Mouse (Mus musculus) ES-Bruce4 (cell line): ENCODE measurements around the gene Skp2. TPM values are rescaled to one million over a fixed set of nuclear protein-coding genes. Genes with fewer than 3 reads are reported as not detected.

Experiments used
- H3K27ac ChIP-seq: 2 replicates; pipeline ENCODE4 v1.5.1; 2012; ENCODE audit warnings: low read length, inconsistent platforms; ENCODE audit not compliant: insufficient read depth
- H3K27me3 ChIP-seq: 2 replicates; pipeline ENCODE4 v1.6.1; 2012; ENCODE audit warnings: mild to moderate bottlenecking, low read length, inconsistent platforms; ENCODE audit not compliant: control insufficient read depth, poor library complexity, insufficient read depth, severe bottlenecking
- H3K36me3 ChIP-seq: 2 replicates; pipeline ENCODE4 v1.6.1; 2012; ENCODE audit warnings: inconsistent platforms, mild to moderate bottlenecking, low read length, moderate library complexity; ENCODE audit not compliant: control insufficient read depth, poor library complexity, insufficient read depth, severe bottlenecking
- H3K4me1 ChIP-seq: one replicate; pipeline ENCODE4 v1.8.1; 2011; ENCODE audit warnings: low read length; ENCODE audit not compliant: control insufficient read depth, insufficient read depth
- H3K4me3 ChIP-seq: 2 replicates; pipeline ENCODE4 v1.5.1; 2011; ENCODE audit warnings: low read depth, mild to moderate bottlenecking, low read length
- H3K9ac ChIP-seq: 2 replicates; pipeline ENCODE4 v1.6.1; 2012; ENCODE audit warnings: low read depth, mild to moderate bottlenecking, inconsistent platforms; ENCODE audit not compliant: poor library complexity, severe bottlenecking
- H3K9me3 ChIP-seq: replicated peaks from 2 replicates; pipeline ENCODE4 v1.6.1; 2012; ENCODE audit warnings: mild to moderate bottlenecking, low read length, inconsistent platforms; ENCODE audit not compliant: control insufficient read depth, poor library complexity, insufficient read depth, severe bottlenecking
- CTCF ChIP-seq: IDR thresholded peaks from one replicate; pipeline ENCODE4 v1.8.1; 2011; ENCODE audit warnings: low read depth, low read length
- EP300 ChIP-seq: IDR thresholded peaks from 2 replicates; pipeline ENCODE4 v1.6.1; 2011; ENCODE audit warnings: low read depth, low read length; ENCODE audit not compliant: insufficient read depth
- POLR2A ChIP-seq: IDR thresholded peaks from one replicate; pipeline ENCODE4 v1.8.1; 2011; ENCODE audit warnings: low read length; ENCODE audit not compliant: insufficient read depth
- polyA plus RNA-seq: library from polyadenylated mRNA; stranded (reverse); fragments of >200 nt; gene quantifications from 2 replicates; pipeline ENCODE4 v1.2.4, GENCODE M21; 2011; ENCODE audit warnings: low read depth; ENCODE audit not compliant: missing spikeins, insufficient read depth, insufficient read length

The Skp2 gene
- polyA plus RNA-seq, 1 experiment, result 51.9 TPM

DNA sequence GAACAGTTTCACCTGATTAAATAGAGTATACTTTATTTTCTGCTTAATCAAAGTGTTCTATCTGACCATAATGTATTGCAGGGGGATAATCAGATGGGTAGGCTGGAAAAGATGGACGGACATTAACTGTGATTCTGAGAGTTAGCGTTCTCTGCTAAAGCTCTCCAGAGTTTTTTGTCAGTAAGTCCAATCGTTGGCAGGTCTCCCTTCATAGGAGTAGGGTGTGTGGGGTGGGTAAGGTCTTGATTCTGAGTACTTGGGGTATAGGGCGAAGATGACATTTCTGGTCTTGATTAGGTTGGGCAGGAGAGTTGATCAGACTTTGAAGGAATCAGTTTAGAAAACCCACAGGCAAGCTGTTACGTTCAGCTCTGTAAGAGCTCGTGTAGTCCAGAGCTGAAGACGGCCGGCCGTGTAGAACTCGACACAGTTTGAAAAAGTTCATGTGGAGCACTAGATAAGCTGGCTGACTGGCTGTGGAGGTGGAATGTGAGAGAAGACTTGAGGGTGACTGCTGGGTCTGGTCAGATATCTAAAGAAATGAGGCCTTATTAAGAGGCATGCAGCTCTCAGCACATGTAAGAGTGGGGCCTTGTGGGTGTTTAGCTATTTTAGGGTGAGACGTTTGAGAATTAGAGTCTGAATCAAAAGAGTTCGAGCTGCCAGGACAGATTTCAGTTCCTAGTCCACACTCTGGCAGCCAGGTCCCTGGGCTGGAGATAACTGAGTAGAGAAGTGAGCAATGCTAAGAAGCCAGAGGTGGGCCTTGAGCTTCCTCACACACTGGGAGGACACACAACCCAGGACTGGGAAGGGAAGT is 76.5 kb downstream of the Skp2 start:
- Histone ChIP-seq H3K4me3 (no peak overlapping the region), H3K4me1 (peaks cover 6% of the 10 kb centered on the region), H3K27me3 (no peaks in the 10 kb centered on the region), H3K9me3 (no peaks in the 10 kb centered on the region), H3K9ac (no peak overlapping the region), H3K36me3 (no peaks in the 10 kb centered on the region), H3K27ac (no peak overlapping the region)
- TF ChIP-seq POLR2A, result no peak
- no peak for TF ChIP-seq EP300
- no peak for TF ChIP-seq CTCF

DNA sequence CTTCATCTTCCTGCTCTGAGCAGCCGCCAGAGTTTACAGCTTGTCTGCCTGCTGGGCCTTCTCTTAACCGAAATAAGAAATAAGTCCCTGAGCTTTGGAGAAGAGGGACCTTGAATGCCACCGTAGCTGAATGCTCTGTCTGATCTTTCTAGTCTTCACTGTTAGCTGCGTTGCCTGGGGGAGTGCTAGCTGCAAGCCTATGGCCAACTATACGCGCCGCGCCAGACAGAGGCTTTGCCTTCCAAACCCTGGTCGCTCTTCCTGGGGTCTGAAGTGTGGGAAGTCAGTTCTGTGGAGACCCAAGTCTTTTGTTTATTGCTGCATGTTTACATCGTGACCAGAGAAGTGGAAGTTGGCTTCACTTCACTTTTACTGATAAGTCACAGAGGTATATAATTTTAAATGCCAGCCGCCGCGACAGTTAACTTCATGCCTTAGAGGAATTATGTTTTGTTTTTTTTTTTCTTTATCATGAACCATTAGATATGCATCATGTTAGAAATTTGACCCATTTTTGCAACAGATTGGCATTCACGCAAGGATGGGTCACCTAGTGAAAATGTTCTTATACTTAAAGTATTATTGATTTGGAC is 79.5 kb downstream of the Skp2 start:
- H3K36me3 ChIP-seq, result no peaks in the 10 kb centered on the region
- no peak overlapping the region for H3K27ac ChIP-seq
- H3K4me3 ChIP-seq, result no peak overlapping the region
- H3K27me3 ChIP-seq, result no peaks in the 10 kb centered on the region
- no peak overlapping the region for H3K9ac ChIP-seq
- no peak for TF ChIP-seq CTCF
- TF ChIP-seq POLR2A, result no peak
- no peak for TF ChIP-seq EP300
- H3K9me3 ChIP-seq, result no peaks in the 10 kb centered on the region
- peaks cover 6% of the 10 kb centered on the region for H3K4me1 ChIP-seq

DNA sequence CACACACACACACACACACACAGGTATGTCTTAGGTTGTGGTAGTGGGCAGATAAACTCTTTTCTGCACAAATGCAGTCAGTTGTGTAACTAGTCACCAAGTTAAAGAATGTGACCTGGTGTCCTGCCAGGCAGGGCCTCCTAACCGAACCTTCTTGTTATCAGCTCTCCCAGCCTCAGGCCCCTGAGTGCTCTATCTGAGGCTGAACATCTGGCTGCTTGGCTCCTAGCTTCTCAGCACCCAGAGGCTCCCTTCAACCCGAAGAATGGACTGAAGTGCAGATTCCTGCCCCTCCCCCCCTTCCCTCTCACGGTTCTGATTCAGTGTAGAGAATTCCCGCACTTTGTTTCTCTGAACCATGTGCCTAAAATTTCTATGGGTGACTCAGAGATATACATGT is 80.6 kb downstream of the Skp2 start:
- no peak overlapping the region for H3K4me3 ChIP-seq
- no peaks in the 10 kb centered on the region for H3K9me3 ChIP-seq
- no peaks in the 10 kb centered on the region for H3K27me3 ChIP-seq
- H3K27ac ChIP-seq, result no peak overlapping the region
- no peak overlapping the region for H3K9ac ChIP-seq
- peaks cover 6% of the 10 kb centered on the region for H3K4me1 ChIP-seq
- TF ChIP-seq CTCF (no peak), POLR2A (no peak), EP300 (no peak)
- no peaks in the 10 kb centered on the region for H3K36me3 ChIP-seq

DNA sequence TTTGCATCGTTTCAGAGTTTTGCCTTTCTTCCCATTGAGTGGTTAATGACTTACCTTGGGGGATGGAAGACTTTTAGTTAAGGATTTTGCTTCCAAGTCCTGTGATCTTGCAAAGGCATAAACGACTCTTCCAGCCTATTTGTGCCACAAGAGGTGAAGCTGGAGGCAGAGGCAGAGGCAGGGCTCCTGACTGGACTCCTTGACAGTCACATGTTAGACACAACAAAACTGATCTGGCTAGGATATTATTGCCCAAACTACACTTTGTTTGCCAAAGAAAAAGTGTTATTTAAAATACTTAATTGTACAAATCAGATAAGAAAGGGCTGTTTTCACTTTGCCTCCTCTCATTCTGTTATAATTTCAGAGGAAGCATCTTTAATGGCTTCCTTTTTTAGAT is 81.1 kb downstream of the Skp2 start:
- Histone ChIP-seq H3K4me3 (no peak overlapping the region), H3K9me3 (no peaks in the 10 kb centered on the region), H3K27ac (no peak overlapping the region), H3K4me1 (peaks cover 6% of the 10 kb centered on the region), H3K9ac (no peak overlapping the region), H3K36me3 (no peaks in the 10 kb centered on the region), H3K27me3 (no peaks in the 10 kb centered on the region)
- TF ChIP-seq POLR2A, result no peak
- TF ChIP-seq CTCF, result no peak
- no peak for TF ChIP-seq EP300

DNA sequence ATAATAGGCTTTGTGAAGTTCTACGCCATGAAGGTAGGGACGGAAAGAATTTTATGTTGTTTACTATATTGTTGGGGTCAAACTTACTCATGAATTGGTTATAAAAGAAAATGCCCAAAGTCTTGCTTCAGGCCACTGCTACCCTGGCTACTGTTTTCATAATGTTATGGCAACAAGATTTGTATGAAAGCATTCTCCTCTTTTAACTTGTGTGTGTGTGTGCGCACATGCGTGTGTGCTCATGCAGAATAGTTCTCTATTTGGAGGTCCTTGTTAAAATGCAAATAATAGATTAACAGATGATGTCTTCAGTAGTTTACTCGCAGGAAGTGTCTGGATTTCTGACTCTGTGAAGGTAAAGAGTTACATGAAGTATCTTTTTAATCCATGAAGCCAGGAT is 81.5 kb downstream of the Skp2 start:
- Histone ChIP-seq H3K9ac (no peak overlapping the region), H3K9me3 (no peaks in the 10 kb centered on the region), H3K27me3 (no peaks in the 10 kb centered on the region), H3K4me1 (peaks cover 4% of the 10 kb centered on the region), H3K4me3 (no peak overlapping the region), H3K36me3 (no peaks in the 10 kb centered on the region), H3K27ac (no peak overlapping the region)
- TF ChIP-seq POLR2A (no peak), CTCF (no peak), EP300 (no peak)

DNA sequence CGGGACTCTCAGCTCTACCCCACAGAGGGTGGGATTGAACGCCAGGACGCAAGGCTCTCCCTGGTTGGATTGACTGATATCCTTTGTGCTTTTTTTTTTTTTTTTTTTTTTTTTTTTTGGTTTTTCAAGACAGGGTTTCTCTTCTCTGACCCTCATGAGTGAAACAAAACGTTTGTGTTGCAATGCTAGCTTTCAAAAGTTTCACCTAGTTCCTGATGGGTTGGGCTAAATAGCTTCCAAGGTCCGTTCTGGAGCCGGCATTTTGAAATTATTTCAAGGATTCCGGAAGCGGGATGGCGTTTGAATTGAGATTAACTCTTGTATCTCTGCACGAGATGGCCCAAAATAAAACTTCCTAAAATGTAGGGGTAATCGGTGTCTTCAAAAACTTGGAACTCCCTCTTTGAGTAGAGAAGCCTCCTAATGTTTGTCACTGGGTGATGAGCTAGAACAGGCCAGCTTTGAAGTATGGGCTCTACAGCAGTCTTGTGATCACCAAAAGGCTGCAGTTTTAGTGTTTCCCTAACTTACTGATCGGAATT is 82.1 kb downstream of the Skp2 start:
- TF ChIP-seq POLR2A, result no peak
- Histone ChIP-seq H3K4me3 (no peak overlapping the region), H3K36me3 (no peaks in the 10 kb centered on the region), H3K27me3 (no peaks in the 10 kb centered on the region), H3K9me3 (no peaks in the 10 kb centered on the region), H3K4me1 (peaks cover 4% of the 10 kb centered on the region), H3K9ac (no peak overlapping the region), H3K27ac (no peak overlapping the region)
